ENCODE assay signal across 11 mouse cellular contexts in the genomic region with DNA sequence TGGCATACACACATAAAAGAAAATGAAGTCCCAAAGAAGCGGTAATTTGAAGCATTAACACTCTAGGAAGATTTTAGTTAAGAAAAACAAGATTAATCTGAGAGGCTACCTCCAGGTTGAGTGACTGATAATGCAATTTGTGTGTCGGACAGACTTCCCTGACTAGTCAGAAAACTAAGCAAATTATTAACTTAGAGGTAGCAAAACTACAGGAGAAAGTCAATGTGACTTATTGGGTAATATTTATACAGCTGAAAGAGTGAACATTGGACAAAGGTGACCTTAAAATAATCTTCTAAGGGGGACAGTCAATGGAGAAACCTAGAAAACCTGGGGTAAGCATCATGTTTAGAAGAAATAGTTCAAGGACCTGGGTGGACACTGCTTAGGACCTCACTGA.
"Had no signal": no experiment of that assay in that cellular context is flagged by ENCODE, and none has a peak within 500 bp of the region (broad histone marks: within the 10 kb centered on the region; RNA-seq: fewer than 3 reads in every experiment).

No protein-coding gene starts in this region.

- H3K4me3 ChIP-seq: limb, embryonic 13.5 days; midbrain, embryonic 13.5 days had no signal

- H3K4me1 ChIP-seq: midbrain, embryonic 13.5 days had no signal

- H3K9me3 ChIP-seq: limb, embryonic 13.5 days; midbrain, embryonic 13.5 days had no signal

- ATAC-seq: lung, postnatal 0 days; midbrain, embryonic 13.5 days had no signal

- H3K27me3 ChIP-seq: limb, embryonic 13.5 days; midbrain, embryonic 13.5 days had no signal

- DNase-seq: kidney, adult 11 months; kidney, postnatal 10 days; left cerebral cortex, postnatal 4 days; lung, adult 2 months; lung, postnatal 36 days; right cerebral cortex, postnatal 14 days; thymus, postnatal 14 days had no signal

- H3K9ac ChIP-seq: hindbrain, embryonic 14.5 days; limb, embryonic 13.5 days; midbrain, embryonic 13.5 days had no signal

- H3K27ac ChIP-seq: hindbrain, embryonic 14.5 days; limb, embryonic 13.5 days; midbrain, embryonic 13.5 days had no signal

- H3K4me2 ChIP-seq: hindbrain, embryonic 14.5 days; limb, embryonic 13.5 days; midbrain, embryonic 13.5 days had no signal

- H3K36me3 ChIP-seq: limb, embryonic 13.5 days; midbrain, embryonic 13.5 days had no signal
